Mouse (Mus musculus) forebrain, embryonic 11.5 days (tissue): ENCODE results near the gene Scd3. TPM values are rescaled to one million over a fixed set of nuclear protein-coding genes. Genes with fewer than 3 reads are reported as not detected.

Experiments
- ATAC-seq: fragments of 200-750 bp; cut with Nextera tagmentation; replicated peaks from 2 replicates; pipeline ENCODE4 v1.8.0; 2017; ENCODE audit warnings: moderate TSS enrichment; ENCODE audit not compliant: low FRiP score
- DNase-seq: peaks from one replicate; pipeline ENCODE4 v3.0.0-alpha.2; 2017; ENCODE audit warnings: low spot score
- H3K27ac ChIP-seq: fragments of 300-500 bp; sonication (generic); 2 replicates; pipeline ENCODE4 v1.5.1; 2014; ENCODE audit warnings: low read depth, low read length
- H3K27me3 ChIP-seq: fragments of 300-500 bp; sonication (generic); 2 replicates; pipeline ENCODE4 v1.6.1; 2014; ENCODE audit warnings: mild to moderate bottlenecking, low read length, mixed read lengths; ENCODE audit not compliant: control insufficient read depth, insufficient read depth
- H3K36me3 ChIP-seq: fragments of 300-500 bp; sonication (generic); 2 replicates; pipeline ENCODE4 v1.6.1; 2014; ENCODE audit warnings: mild to moderate bottlenecking, low read length, moderate library complexity, mixed read lengths; ENCODE audit not compliant: control insufficient read depth, insufficient read depth
- H3K4me1 ChIP-seq: fragments of 300-500 bp; sonication (generic); replicated peaks from 2 replicates; pipeline ENCODE4 v1.6.1; 2014; ENCODE audit warnings: low read length, mixed read lengths; ENCODE audit not compliant: control insufficient read depth, insufficient read depth
- H3K4me2 ChIP-seq: fragments of 300-500 bp; sonication (generic); 2 replicates; pipeline ENCODE4 v1.6.1; 2014; ENCODE audit warnings: low read depth, mild to moderate bottlenecking, low read length, moderate library complexity, mixed read lengths; ENCODE audit not compliant: severe bottlenecking
- H3K4me3 ChIP-seq: fragments of 300-500 bp; sonication (generic); 2 replicates; pipeline ENCODE4 v1.5.1; 2014; ENCODE audit warnings: low read depth, low read length
- H3K9ac ChIP-seq: fragments of 300-500 bp; sonication (generic); 2 replicates; pipeline ENCODE4 v1.6.1; 2014; ENCODE audit warnings: low read length
- H3K9me3 ChIP-seq: fragments of 300-500 bp; sonication (generic); 2 replicates; pipeline ENCODE4 v1.6.1; 2016; ENCODE audit warnings: low read length, mixed read lengths; ENCODE audit not compliant: control insufficient read depth
- WGBS: fragments of 180-500 bp; shearing (Covaris S2); extraction: QIAGEN DNeasy Blood & Tissue Kit; methylation state at CpG from one replicate; pipeline ENCODE4 v1.1.7; 2014; 5-methylcytosine and 5-hydroxymethylcytosine counted together
- polyA plus RNA-seq: library from polyadenylated mRNA; unstranded; fragments of >200 nt; fragmentation: Nextera tagmentation; extraction: Ambion mirVana; gene quantifications from 2 replicates; pipeline ENCODE4 v1.2.1, GENCODE M21; 2014

The Scd3 gene
- 0.49 TPM in 1 of 2 replicates, not detected in the other for polyA plus RNA-seq

GRCm38 (mm10) chr19:44203015-44203564 lies at the start of gene Scd3:
TSS of gene Scd3 (plus strand) at chr19:44203269.
- no peak within 1 kb of the TSS for H3K9ac ChIP-seq
- no peaks in the 10 kb centered on the region for H3K4me1 ChIP-seq
- no peak within 1 kb of the TSS for H3K27ac ChIP-seq
- no peaks in the 10 kb centered on the region for H3K36me3 ChIP-seq
- WGBS, result 95% methylated on average over 9 of the region's 9 CpGs
- no peak for ATAC-seq
- H3K4me2 ChIP-seq, result no peak within 1 kb of the TSS
- no peaks in the 10 kb centered on the region for H3K27me3 ChIP-seq
- DNase-seq, result no peak
- H3K9me3 ChIP-seq, result no peaks in the 10 kb centered on the region
- no peak within 1 kb of the TSS for H3K4me3 ChIP-seq

GRCm38 (mm10) chr19:44153781-44154180 lies 49.3 kb upstream of the Scd3 start:
- WGBS, result 84% methylated on average over 5 of the region's 5 CpGs
- no peak for ATAC-seq
- H3K27me3 ChIP-seq, result no peaks in the 10 kb centered on the region

DNA sequence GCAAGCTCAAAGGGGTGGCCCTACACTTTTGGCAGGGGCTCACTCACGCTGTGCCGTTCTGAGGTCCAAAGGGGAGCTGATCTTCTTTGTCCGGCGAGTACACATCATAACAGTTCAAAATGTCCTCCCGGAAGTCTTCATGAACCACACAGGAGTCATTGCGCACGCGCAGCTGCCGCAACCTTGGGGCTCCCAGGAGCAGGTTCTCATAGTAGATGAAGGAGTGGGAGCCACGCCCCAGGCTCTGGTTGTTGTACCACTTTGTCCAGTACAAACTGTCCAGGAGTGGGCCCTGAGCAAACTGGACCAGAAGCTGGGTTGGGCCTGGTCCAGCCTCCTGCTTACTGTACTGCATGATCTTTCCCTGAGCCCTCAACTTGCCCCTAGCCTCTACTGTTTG lies 46.1 kb upstream of the Scd3 start:
- ATAC-seq (no peak), DNase-seq (no peak)
- Histone ChIP-seq H3K9ac (no peak overlapping the region), H3K27ac (no peak overlapping the region), H3K9me3 (no peaks in the 10 kb centered on the region), H3K4me1 (no peaks in the 10 kb centered on the region), H3K4me2 (no peak overlapping the region), H3K4me3 (no peak overlapping the region), H3K36me3 (no peaks in the 10 kb centered on the region), H3K27me3 (no peaks in the 10 kb centered on the region)
- 96% methylated on average over 10 of the region's 10 CpGs for WGBS

More at GRCm38 (mm10) chr19:44153781-44154180, 49.3 kb upstream of the Scd3 start:
- no peak overlapping the region for H3K9ac ChIP-seq
- no peak overlapping the region for H3K4me2 ChIP-seq
- no peaks in the 10 kb centered on the region for H3K4me1 ChIP-seq
- no peak overlapping the region for H3K27ac ChIP-seq
- DNase-seq, result no peak
- no peak overlapping the region for H3K4me3 ChIP-seq
- H3K9me3 ChIP-seq, result no peaks in the 10 kb centered on the region
- H3K36me3 ChIP-seq, result no peaks in the 10 kb centered on the region

- no peaks in the 10 kb centered on the region for H3K36me3 ChIP-seq
- no peaks in the 10 kb centered on the region for H3K27me3 ChIP-seq
- ATAC-seq (no peak), DNase-seq (no peak)
- H3K4me2 ChIP-seq, result no peak overlapping the region
- no peak overlapping the region for H3K4me3 ChIP-seq
- no peaks in the 10 kb centered on the region for H3K9me3 ChIP-seq
- no peak overlapping the region for H3K9ac ChIP-seq
- no peaks in the 10 kb centered on the region for H3K4me1 ChIP-seq
- WGBS, result 88% methylated on average over 3 of the region's 3 CpGs
- H3K27ac ChIP-seq, result no peak overlapping the region
These were observed 43.7 kb upstream of the Scd3 start for GRCm38 (mm10) chr19:44159386-44159785.

DNA sequence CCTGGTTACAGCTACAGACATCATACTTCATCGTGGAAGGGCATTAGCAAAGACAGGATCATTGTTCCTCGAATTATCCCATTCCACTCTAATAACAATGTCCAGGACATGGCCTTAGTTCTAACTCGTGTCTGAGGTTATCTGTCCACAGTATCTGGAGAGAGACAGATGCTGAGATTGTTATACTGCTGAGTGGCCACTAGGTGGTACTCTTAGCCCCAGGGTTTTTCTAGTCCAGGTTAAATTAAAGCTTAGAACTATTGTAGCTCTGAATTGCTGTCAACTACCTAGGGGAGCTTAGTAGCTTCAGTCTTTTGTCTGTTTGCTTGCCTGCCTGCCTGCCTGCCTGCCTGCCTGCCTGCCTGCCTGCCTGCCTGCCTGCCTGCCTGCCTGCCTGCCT lies 41.6 kb upstream of the Scd3 start:
- Histone ChIP-seq H3K4me3 (no peak overlapping the region), H3K4me2 (no peak overlapping the region), H3K9ac (no peak overlapping the region), H3K27me3 (no peaks in the 10 kb centered on the region), H3K36me3 (no peaks in the 10 kb centered on the region), H3K27ac (no peak overlapping the region), H3K4me1 (no peaks in the 10 kb centered on the region), H3K9me3 (no peaks in the 10 kb centered on the region)
- ATAC-seq (no peak), DNase-seq (no peak)
- WGBS, result 22% methylated on average over 3 of the region's 3 CpGs

- H3K4me3 ChIP-seq, result no peak overlapping the region
- H3K9me3 ChIP-seq, result peaks cover 6% of the 10 kb centered on the region; the same call in 1 of the 2 replicates
- H3K4me2 ChIP-seq, result no peak overlapping the region
- H3K9ac ChIP-seq, result no peak overlapping the region
- DNase-seq (no peak), ATAC-seq (no peak)
- no peak overlapping the region for H3K27ac ChIP-seq
- no peaks in the 10 kb centered on the region for H3K4me1 ChIP-seq
- no peaks in the 10 kb centered on the region for H3K27me3 ChIP-seq
- H3K36me3 ChIP-seq, result no peaks in the 10 kb centered on the region
- WGBS, result 69% methylated on average over 8 of the region's 8 CpGs
These were observed 28.2 kb upstream of the Scd3 start for GRCm38 (mm10) chr19:44174835-44175234.

DNA sequence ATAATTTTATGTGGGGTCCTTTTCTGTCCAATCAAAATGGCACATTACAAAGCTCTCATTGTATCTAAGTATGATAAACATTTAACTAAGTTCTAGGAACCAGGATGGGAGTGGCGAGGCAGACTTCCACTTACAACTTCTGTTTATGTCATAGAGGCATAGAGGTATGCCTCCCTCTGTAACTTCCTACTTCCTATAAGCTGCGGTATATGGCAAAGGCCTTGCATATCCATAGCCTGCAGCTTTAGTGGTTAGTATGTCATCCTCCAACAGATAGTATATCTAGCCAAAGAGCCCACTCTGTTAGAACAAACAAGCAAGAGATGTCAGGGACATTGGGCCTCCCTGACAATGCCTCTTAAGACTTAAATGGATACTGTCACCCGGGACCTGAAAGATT lies 26.3 kb upstream of the Scd3 start:
- DNase-seq, result no peak
- WGBS, result 90% methylated on average over 3 of the region's 3 CpGs

DNA sequence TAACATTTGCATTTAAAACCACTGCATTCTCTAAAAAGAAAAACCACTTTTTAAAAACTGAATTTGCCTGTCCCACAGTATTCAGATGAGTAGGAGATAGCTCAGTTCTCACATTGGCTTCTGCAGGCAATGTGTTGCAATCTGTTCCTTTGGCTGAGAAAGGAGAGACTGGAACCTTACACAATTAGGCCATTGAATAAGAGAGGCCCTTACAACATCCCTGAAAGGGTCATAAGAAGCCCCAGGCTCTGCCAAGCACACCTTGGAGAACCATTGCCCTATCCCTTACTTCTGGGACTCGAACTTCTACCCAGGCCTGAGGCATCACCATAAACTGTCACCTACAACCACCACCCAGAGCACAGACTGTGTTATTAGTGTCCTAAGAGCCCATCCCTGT lies 22.6 kb upstream of the Scd3 start:
- 86% methylated on average over 1 of the region's 1 CpGs for WGBS
- H3K9me3 ChIP-seq, result peaks cover 6% of the 10 kb centered on the region; the same call in 1 of the 2 replicates
- no peak for ATAC-seq

More for the DNA sequence above, 26.3 kb upstream of the Scd3 start:
- no peak for ATAC-seq
- Histone ChIP-seq H3K4me1 (no peaks in the 10 kb centered on the region), H3K36me3 (no peaks in the 10 kb centered on the region), H3K27ac (no peak overlapping the region), H3K9me3 (peaks cover 6% of the 10 kb centered on the region; the same call in 1 of the 2 replicates), H3K4me3 (no peak overlapping the region), H3K27me3 (no peaks in the 10 kb centered on the region), H3K4me2 (no peak overlapping the region), H3K9ac (no peak overlapping the region)

GRCm38 (mm10) chr19:44183968-44184367 lies 19.1 kb upstream of the Scd3 start:
- H3K36me3 ChIP-seq, result no peaks in the 10 kb centered on the region
- H3K9ac ChIP-seq, result no peak overlapping the region
- no peak overlapping the region for H3K27ac ChIP-seq
- ATAC-seq, result no peak
- H3K27me3 ChIP-seq, result no peaks in the 10 kb centered on the region
- H3K4me3 ChIP-seq, result no peak overlapping the region
- H3K4me1 ChIP-seq, result no peaks in the 10 kb centered on the region
- H3K9me3 ChIP-seq, result no peaks in the 10 kb centered on the region
- no peak overlapping the region for H3K4me2 ChIP-seq
- no peak for DNase-seq
- WGBS, result 75% methylated on average over 3 of the region's 3 CpGs

More for the DNA sequence above, 22.6 kb upstream of the Scd3 start:
- DNase-seq, result no peak
- Histone ChIP-seq H3K36me3 (no peaks in the 10 kb centered on the region), H3K4me1 (no peaks in the 10 kb centered on the region), H3K27ac (no peak overlapping the region), H3K9ac (no peak overlapping the region), H3K4me2 (no peak overlapping the region), H3K27me3 (no peaks in the 10 kb centered on the region), H3K4me3 (no peak overlapping the region)
